Mouse (Mus musculus) heart, embryonic 13.5 days (tissue): Measurements from ENCODE around the gene Khk. TPM values are rescaled to one million over a fixed set of nuclear protein-coding genes. Genes with fewer than 3 reads are reported as not detected.
A peak's percentile ranks its signal among the peaks of the same experiment; 100 is the strongest.

ENCODE experiments used
- ATAC-seq: fragments of 200-750 bp; cut with Nextera tagmentation; 2 replicates; pipeline ENCODE4 v1.8.0; 2017; ENCODE audit warnings: moderate TSS enrichment; ENCODE audit not compliant: insufficient number of reproducible peaks, low FRiP score, low TSS enrichment; ENCODE audit errors: extremely low read depth
- H3K27ac ChIP-seq: fragments of 300-500 bp; sonication (generic); replicated peaks from 2 replicates; pipeline ENCODE4 v1.5.1; 2015; ENCODE audit warnings: moderate library complexity, mild to moderate bottlenecking, inconsistent platforms
- H3K27me3 ChIP-seq: fragments of 300-500 bp; sonication (generic); replicated peaks from 2 replicates; pipeline ENCODE4 v1.6.1; 2015; ENCODE audit warnings: mild to moderate bottlenecking, inconsistent platforms
- H3K36me3 ChIP-seq: fragments of 300-500 bp; sonication (generic); 2 replicates; pipeline ENCODE4 v1.6.1; 2015; ENCODE audit warnings: mild to moderate bottlenecking, inconsistent platforms
- H3K4me1 ChIP-seq: fragments of 300-500 bp; sonication (generic); 2 replicates; pipeline ENCODE4 v1.6.1; 2015; ENCODE audit warnings: inconsistent platforms
- H3K4me2 ChIP-seq: fragments of 300-500 bp; sonication (generic); 2 replicates; pipeline ENCODE4 v1.6.1; 2015; ENCODE audit warnings: inconsistent platforms, mild to moderate bottlenecking, moderate library complexity
- H3K4me3 ChIP-seq: fragments of 300-500 bp; sonication (generic); 2 replicates; pipeline ENCODE4 v1.5.1; 2015; ENCODE audit warnings: moderate library complexity, mild to moderate bottlenecking, inconsistent platforms
- H3K9ac ChIP-seq: fragments of 300-500 bp; sonication (generic); 2 replicates; pipeline ENCODE4 v1.6.1; 2015; ENCODE audit warnings: inconsistent platforms, mild to moderate bottlenecking, moderate library complexity
- H3K9me3 ChIP-seq: fragments of 300-500 bp; sonication (generic); 2 replicates; pipeline ENCODE4 v1.6.1; 2016; ENCODE audit warnings: inconsistent platforms
- WGBS: fragments of 180-500 bp; shearing (Covaris S2); methylation state at CpG from one replicate; pipeline ENCODE4 v1.1.7; 2015; ENCODE audit warnings: mixed read lengths; 5-methylcytosine and 5-hydroxymethylcytosine counted together
- polyA plus RNA-seq: library from polyadenylated mRNA; unstranded; fragments of >200 nt; fragmentation: Nextera tagmentation; extraction: Ambion mirVana; gene quantifications from 2 replicates; pipeline ENCODE4 v1.2.1, GENCODE M21; 2015

Khk gene
- polyA plus RNA-seq, 1 experiment from 2014 or later: 11.7 TPM

GRCm38 (mm10) chr5:30944344-30944743, 23.1 kb downstream of the Khk start:
- Histone ChIP-seq H3K27me3 (peaks cover 22% of the 10 kb centered on the region), H3K4me3 (no peak overlapping the region), H3K9ac (no peak overlapping the region), H3K27ac (no peak overlapping the region), H3K36me3 (no peaks in the 10 kb centered on the region), H3K4me2 (no peak overlapping the region), H3K4me1 (peaks cover 16% of the 10 kb centered on the region), H3K9me3 (no peaks in the 10 kb centered on the region)
- ATAC-seq: no peak
- WGBS: 84% methylated on average over 6 of the region's 6 CpGs

GRCm38 (mm10) chr5:30944956-30945781, 23.9 kb downstream of the Khk start, which contains the start of gene Cgref1:
Cgref1 (minus strand) TSS chr5:30945591.
- Histone ChIP-seq H3K4me2 (peak within 1 kb of the TSS; percentile 88), H3K9ac (peak within 1 kb of the TSS; percentile 85), H3K4me3 (peak within 1 kb of the TSS; percentile 58), H3K27ac (no peak within 1 kb of the TSS), H3K27me3 (peaks cover 22% of the 10 kb centered on the region), H3K36me3 (no peaks in the 10 kb centered on the region), H3K9me3 (no peaks in the 10 kb centered on the region), H3K4me1 (peaks cover 19% of the 10 kb centered on the region)
- peak; percentile 35; the same call in 1 of the 2 replicates for ATAC-seq
- 7% methylated on average over 44 of the region's 44 CpGs for WGBS

GRCm38 (mm10) chr5:30948620-30949019, 27.4 kb downstream of the Khk start:
- peaks cover 18% of the 10 kb centered on the region for H3K36me3 ChIP-seq
- H3K4me1 ChIP-seq: peaks cover 31% of the 10 kb centered on the region
- no peak for ATAC-seq
- H3K4me3 ChIP-seq: no peak overlapping the region
- no peaks in the 10 kb centered on the region for H3K9me3 ChIP-seq
- no peak overlapping the region for H3K9ac ChIP-seq
- 75% methylated on average over 5 of the region's 5 CpGs for WGBS
- peaks cover 22% of the 10 kb centered on the region for H3K27me3 ChIP-seq
- H3K4me2 ChIP-seq: no peak overlapping the region
- H3K27ac ChIP-seq: no peak overlapping the region

GRCm38 (mm10) chr5:30949654-30950326, 28.6 kb downstream of the Khk start:
- WGBS: under 1% methylated on average over 31 of the region's 31 CpGs

GRCm38 (mm10) chr5:30950451-30950850, 29.2 kb downstream of the Khk start:
- WGBS: 65% methylated on average over 4 of the region's 4 CpGs
- Histone ChIP-seq H3K27me3 (peaks cover 10% of the 10 kb centered on the region), H3K9ac (peak overlapping the region; percentile 84), H3K4me3 (peak overlapping the region; percentile 69), H3K36me3 (peaks cover 37% of the 10 kb centered on the region), H3K4me2 (peak overlapping the region; percentile 90), H3K27ac (no peak overlapping the region), H3K4me1 (peaks cover 24% of the 10 kb centered on the region), H3K9me3 (no peaks in the 10 kb centered on the region)
- no peak for ATAC-seq

More at GRCm38 (mm10) chr5:30949654-30950326, 28.6 kb downstream of the Khk start:
- peaks cover 16% of the 10 kb centered on the region for H3K27me3 ChIP-seq
- no peaks in the 10 kb centered on the region for H3K9me3 ChIP-seq
- H3K4me3 ChIP-seq: peak overlapping the region; percentile 69
- peak overlapping the region; percentile 84 for H3K9ac ChIP-seq
- H3K36me3 ChIP-seq: peaks cover 30% of the 10 kb centered on the region
- peak; percentile 78 for ATAC-seq
- peak overlapping the region; percentile 58 for H3K27ac ChIP-seq
- peak overlapping the region; percentile 90 for H3K4me2 ChIP-seq
- peaks cover 31% of the 10 kb centered on the region for H3K4me1 ChIP-seq

GRCm38 (mm10) chr5:30950922-30951321, 29.7 kb downstream of the Khk start:
- ATAC-seq: no peak
- no peak overlapping the region for H3K4me3 ChIP-seq
- H3K4me2 ChIP-seq: peak overlapping the region; percentile 90; the same call in 1 of the 2 replicates
- H3K4me1 ChIP-seq: peaks cover 20% of the 10 kb centered on the region
- H3K9ac ChIP-seq: no peak overlapping the region
- WGBS: 71% methylated on average over 2 of the region's 2 CpGs
- no peaks in the 10 kb centered on the region for H3K9me3 ChIP-seq
- peaks cover 41% of the 10 kb centered on the region for H3K36me3 ChIP-seq
- H3K27me3 ChIP-seq: peaks cover 5% of the 10 kb centered on the region
- H3K27ac ChIP-seq: no peak overlapping the region

GRCm38 (mm10) chr5:30951706-30952105, 30.5 kb downstream of the Khk start:
- no peak for ATAC-seq
- peaks cover 44% of the 10 kb centered on the region for H3K36me3 ChIP-seq
- H3K4me3 ChIP-seq: no peak overlapping the region
- no peaks in the 10 kb centered on the region for H3K27me3 ChIP-seq
- H3K4me1 ChIP-seq: peaks cover 20% of the 10 kb centered on the region
- H3K9me3 ChIP-seq: no peaks in the 10 kb centered on the region
- WGBS: 79% methylated on average over 6 of the region's 6 CpGs
- no peak overlapping the region for H3K4me2 ChIP-seq
- H3K27ac ChIP-seq: no peak overlapping the region
- no peak overlapping the region for H3K9ac ChIP-seq

- Histone ChIP-seq H3K4me1 (peaks cover 23% of the 10 kb centered on the region), H3K4me3 (no peak overlapping the region), H3K27me3 (no peaks in the 10 kb centered on the region), H3K27ac (no peak overlapping the region), H3K36me3 (peaks cover 48% of the 10 kb centered on the region), H3K9me3 (no peaks in the 10 kb centered on the region), H3K9ac (no peak overlapping the region), H3K4me2 (no peak overlapping the region)
- WGBS: 75% methylated on average over 5 of the region's 5 CpGs
- ATAC-seq: no peak
Measured at GRCm38 (mm10) chr5:30952551-30952950, 31.3 kb downstream of the Khk start.

- ATAC-seq: no peak
- Histone ChIP-seq H3K4me3 (no peak overlapping the region), H3K4me1 (peaks cover 35% of the 10 kb centered on the region), H3K27ac (no peak overlapping the region), H3K27me3 (no peaks in the 10 kb centered on the region), H3K36me3 (peaks cover 63% of the 10 kb centered on the region), H3K9ac (no peak overlapping the region), H3K4me2 (no peak overlapping the region), H3K9me3 (no peaks in the 10 kb centered on the region)
- 92% methylated on average over 6 of the region's 6 CpGs for WGBS
Measured at GRCm38 (mm10) chr5:30954065-30954464, 32.8 kb downstream of the Khk start.

- Histone ChIP-seq H3K27me3 (no peaks in the 10 kb centered on the region), H3K9me3 (no peaks in the 10 kb centered on the region), H3K36me3 (peaks cover 63% of the 10 kb centered on the region), H3K27ac (no peak overlapping the region), H3K4me1 (peaks cover 36% of the 10 kb centered on the region), H3K4me2 (no peak overlapping the region), H3K4me3 (no peak overlapping the region), H3K9ac (no peak overlapping the region)
- ATAC-seq: no peak
- WGBS: 91% methylated on average over 9 of the region's 9 CpGs
Measured at GRCm38 (mm10) chr5:30954556-30954955, 33.3 kb downstream of the Khk start.

GRCm38 (mm10) chr5:30955751-30956150, 34.5 kb downstream of the Khk start:
- H3K4me1 ChIP-seq: peaks cover 32% of the 10 kb centered on the region
- no peak overlapping the region for H3K9ac ChIP-seq
- H3K4me3 ChIP-seq: no peak overlapping the region
- no peak for ATAC-seq
- H3K27me3 ChIP-seq: no peaks in the 10 kb centered on the region
- no peak overlapping the region for H3K4me2 ChIP-seq
- H3K36me3 ChIP-seq: peaks cover 63% of the 10 kb centered on the region
- H3K27ac ChIP-seq: no peak overlapping the region
- H3K9me3 ChIP-seq: no peaks in the 10 kb centered on the region
- WGBS: 89% methylated on average over 6 of the region's 6 CpGs
